Mouse (Mus musculus): Measurements from ENCODE around the gene Snx32. TPM values are rescaled to one million over a fixed set of nuclear protein-coding genes. Genes with fewer than 3 reads are reported as not detected.
"Not testable (repeated sequence)": the region's sequence is repeated elsewhere in the genome, so short reads cannot be mapped to it uniquely, and the experiment has no call there.

Snx32 gene
- polyA plus RNA-seq, 1 experiment from 2014 or later = 30.0 TPM

- no peak for TF ChIP-seq CTCF (IDR thresholded peaks at IDR 0.05)
- no peak for ATAC-seq
- no peaks in the 10 kb centered on the region for H3K27me3 ChIP-seq
- POLR2A ChIA-PET = interaction anchor here (1.1 to 1.3 kb wide), 2 partner anchors 9 to 17 kb away, joined by 3 read pairs; no protein-coding TSS in a partner anchor
- CTCF ChIA-PET = interaction anchor here (1.4 kb wide), 1 partner anchor 29 kb away, joined by 4 read pairs; no protein-coding TSS in a partner anchor
- in situ Hi-C loops (cut with MboI; ENCODE audit: low pct_unique_long_range_greater_than_20kb) = no loop called here
- no peak for DNase-seq (ENCODE audit: low read depth, low spot score)
These were observed 17.7 kb downstream of the Snx32 start for GRCm38 (mm10) chr19:5492641-5493040.

DNA sequence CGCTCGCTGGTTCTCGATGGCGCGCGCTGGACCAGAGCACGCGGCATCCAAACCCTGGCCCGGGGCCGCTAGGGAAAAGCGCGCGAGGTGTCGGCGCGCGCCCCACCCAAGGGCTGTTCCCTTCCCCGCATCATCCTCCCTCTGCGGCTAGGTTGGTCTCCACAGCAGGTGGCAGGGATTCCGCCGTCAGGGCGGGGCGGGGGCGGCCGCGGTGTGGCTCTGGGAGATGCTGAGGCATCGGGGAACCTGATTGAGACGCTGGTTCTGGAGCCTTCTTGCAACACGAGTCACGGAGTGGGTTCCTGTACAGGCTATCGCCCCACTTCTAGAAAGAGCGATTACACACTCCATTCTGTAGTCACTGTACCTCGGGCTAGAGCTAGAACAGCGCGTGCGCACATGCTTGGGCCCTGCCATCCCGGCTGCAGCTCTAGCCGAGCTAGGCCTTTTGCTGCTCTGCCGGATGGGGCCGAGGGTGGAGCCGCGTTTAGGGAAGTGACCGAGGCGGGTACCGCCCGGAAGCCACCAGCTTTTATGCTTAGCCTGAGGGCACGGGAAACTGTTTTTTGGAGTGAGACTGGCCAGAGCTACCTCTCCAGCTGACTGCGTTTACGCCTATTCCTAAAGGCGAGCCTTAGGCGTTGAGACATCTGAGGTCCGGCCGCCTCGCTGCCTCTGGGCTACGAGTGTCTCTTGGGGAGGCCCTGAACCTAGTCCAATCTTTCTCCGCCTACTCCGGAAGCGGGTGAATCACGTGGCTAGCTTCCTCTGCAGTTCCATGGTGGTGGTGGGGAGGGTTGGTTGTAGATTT lies 19.2 kb downstream of the Snx32 start:
- DNase-seq (ENCODE audit: low read depth, low spot score) (no peak), ATAC-seq (peak; percentile 21)
- in situ Hi-C loops (cut with MboI; ENCODE audit: low pct_unique_long_range_greater_than_20kb) = no loop called here
- TF ChIP-seq CTCF (IDR thresholded peaks at IDR 0.05) = no peak
- POLR2A ChIA-PET = interaction anchor here (0.6 to 8.8 kb wide), 6 partner anchors 17 to 376 kb away, joined by 3 to 135 read pairs (median 4); partner anchors contain the start of genes Ccdc85b and Efemp2
- CTCF ChIA-PET = interaction anchor here (0.8 to 12.3 kb wide), 5 partner anchors 8 to 77 kb away, joined by 3 to 143 read pairs (median 3); partner anchors contain the start of genes Ctsw and Fibp
- H3K27me3 ChIP-seq = no peaks in the 10 kb centered on the region

DNA sequence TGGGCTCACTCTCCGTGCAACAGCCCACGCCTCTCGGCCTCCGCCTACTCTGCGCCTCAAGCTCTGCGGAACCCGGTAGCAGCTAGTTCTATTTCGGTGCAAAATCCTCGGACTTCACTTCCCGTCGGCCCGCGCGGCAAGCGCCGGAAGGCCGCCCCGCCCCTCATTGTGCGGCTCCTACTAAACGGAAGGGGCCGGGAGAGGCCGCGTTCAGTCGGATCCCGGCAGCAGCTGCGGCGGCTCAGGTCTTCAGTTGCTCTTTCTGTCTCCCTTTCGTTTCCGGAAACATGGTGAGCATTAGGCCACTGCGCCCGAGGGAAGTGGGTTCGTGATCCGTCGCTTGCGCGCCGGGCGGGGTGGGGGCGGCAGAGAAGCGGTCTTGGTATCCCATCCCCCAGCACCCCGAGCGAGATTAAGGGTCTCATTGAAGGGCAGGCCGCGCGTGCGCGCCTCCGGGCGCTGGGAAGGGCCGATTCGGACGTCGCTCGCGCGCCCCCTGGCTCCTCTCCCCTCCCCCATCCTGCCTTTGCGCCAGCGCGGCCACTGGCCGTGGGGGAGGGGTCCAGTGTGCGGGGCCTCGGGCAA lies 19.9 kb downstream of the Snx32 start, which contains the start of gene Cfl1:
TSS of gene Cfl1 (plus strand) at position 143 of the 585 bp plus-strand sequence.
- ChIA-PET POLR2A (interaction anchor here (0.6 to 8.8 kb wide), 7 partner anchors 16 to 377 kb away, joined by 3 to 135 read pairs (median 4); partner anchors contain the start of genes Ccdc85b and Efemp2), CTCF (interaction anchor here (5.4 to 12.3 kb wide), 3 partner anchors 16 to 58 kb away, joined by 65 to 143 read pairs (median 97); partner anchors contain the start of genes Ctsw, Efemp2 and Fibp)
- in situ Hi-C loops (cut with MboI; ENCODE audit: low pct_unique_long_range_greater_than_20kb) = no loop called here
- DNase-seq (ENCODE audit: low read depth, low spot score) = no peak
- TF ChIP-seq CTCF (IDR thresholded peaks at IDR 0.05) = no peak
- H3K27me3 ChIP-seq = no peaks in the 10 kb centered on the region
- ATAC-seq = peak; percentile 37

GRCm38 (mm10) chr19:5489721-5490120 lies 20.6 kb downstream of the Snx32 start:
- POLR2A ChIA-PET = interaction anchor here (0.6 to 8.8 kb wide), 4 partner anchors 15 to 59 kb away, joined by 3 to 135 read pairs (median 16); partner anchors contain the start of genes Ccdc85b and Efemp2
- ATAC-seq; DNase-seq (ENCODE audit: low read depth, low spot score); H3K27me3 ChIP-seq: not testable (repeated sequence)
- in situ Hi-C loops (cut with MboI; ENCODE audit: low pct_unique_long_range_greater_than_20kb) = loop anchor here (5.0 kb wide), 1 partner anchor 102 kb away; the partner anchor contains the start of gene Sart1
- CTCF ChIA-PET = interaction anchor here (2.1 to 12.3 kb wide), 5 partner anchors 16 to 58 kb away, joined by 8 to 143 read pairs (median 65); partner anchors contain the start of genes Ccdc85b, Ctsw, Efemp2 and Fibp

DNA sequence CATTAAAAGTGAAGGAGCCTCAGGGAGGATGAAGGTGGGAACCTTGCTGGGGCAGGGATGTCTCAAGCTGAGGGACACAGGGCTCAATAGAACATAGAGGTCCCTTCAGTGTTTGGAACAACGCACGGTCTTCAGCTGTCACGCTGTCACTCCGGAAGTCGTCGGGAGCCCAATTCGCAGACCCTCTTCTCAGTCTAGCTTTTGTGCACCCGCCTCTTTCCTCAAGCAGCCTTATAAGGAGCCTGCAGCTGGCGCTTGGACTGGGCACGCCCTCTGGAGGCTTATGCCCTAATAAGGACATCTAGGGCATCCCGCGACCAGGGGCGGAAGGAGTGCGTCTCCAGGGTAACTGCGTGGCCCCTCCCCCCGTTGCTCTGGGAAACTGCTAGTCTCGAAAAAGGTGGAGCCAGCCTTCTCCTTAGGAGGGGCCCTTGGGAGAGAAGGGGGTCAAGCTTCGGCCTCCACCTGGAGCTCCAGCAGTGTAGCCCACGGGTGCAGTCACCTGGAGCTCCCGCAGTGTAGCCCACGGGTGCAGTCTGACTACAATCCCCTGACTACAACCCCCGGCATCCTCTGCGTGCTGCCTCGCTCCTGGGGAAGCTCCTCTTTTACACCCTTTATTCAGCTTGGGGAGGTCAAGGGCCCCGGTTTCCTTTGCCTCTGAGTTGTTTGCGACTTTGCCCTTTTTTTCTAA lies 21.3 kb downstream of the Snx32 start:
- no peaks in the 10 kb centered on the region for H3K27me3 ChIP-seq
- CTCF ChIA-PET = interaction anchor here (1.3 to 12.3 kb wide), 10 partner anchors 15 to 154 kb away, joined by 4 to 143 read pairs (median 9); partner anchors contain the start of genes AI837181, Ap5b1, Catsper1 and Ccdc85b
- POLR2A ChIA-PET = interaction anchor here (0.6 to 8.8 kb wide), 10 partner anchors 15 to 184 kb away, joined by 3 to 135 read pairs (median 12); partner anchors contain the start of genes Ccdc85b, Efemp2, Fibp and Snx32
- DNase-seq (ENCODE audit: low read depth, low spot score) (peak; percentile 82), ATAC-seq (peak; percentile 56)
- TF ChIP-seq CTCF (IDR thresholded peaks at IDR 0.05) = no peak
- in situ Hi-C loops (cut with MboI; ENCODE audit: low pct_unique_long_range_greater_than_20kb) = loop anchor here (5.0 kb wide), 1 partner anchor 102 kb away; the partner anchor contains the start of gene Sart1

GRCm38 (mm10) chr19:5487768-5488550 lies 22.4 kb downstream of the Snx32 start, which contains the start of gene Mus81:
Mus81 (minus strand) TSS chr19:5488402.
- CTCF ChIA-PET = interaction anchor here (1.0 to 12.3 kb wide), 17 partner anchors 9 to 153 kb away, joined by 3 to 143 read pairs (median 7); partner anchors contain the start of genes AI837181, Ap5b1, Catsper1 and Ccdc85b
- peak; percentile 53 for ATAC-seq
- in situ Hi-C loops (cut with MboI; ENCODE audit: low pct_unique_long_range_greater_than_20kb) = loop anchor here (5.0 kb wide), 1 partner anchor 101 kb away; the partner anchor contains the start of gene Sart1
- TF ChIP-seq CTCF (IDR thresholded peaks at IDR 0.05) = no peak
- H3K27me3 ChIP-seq = no peaks in the 10 kb centered on the region
- peak; percentile 82 for DNase-seq (ENCODE audit: low read depth, low spot score)
- POLR2A ChIA-PET = interaction anchor here (0.6 to 8.8 kb wide), 12 partner anchors 8 to 185 kb away, joined by 3 to 135 read pairs (median 8); partner anchors contain the start of genes Ccdc85b, Ctsw, Efemp2 and Fibp

DNA sequence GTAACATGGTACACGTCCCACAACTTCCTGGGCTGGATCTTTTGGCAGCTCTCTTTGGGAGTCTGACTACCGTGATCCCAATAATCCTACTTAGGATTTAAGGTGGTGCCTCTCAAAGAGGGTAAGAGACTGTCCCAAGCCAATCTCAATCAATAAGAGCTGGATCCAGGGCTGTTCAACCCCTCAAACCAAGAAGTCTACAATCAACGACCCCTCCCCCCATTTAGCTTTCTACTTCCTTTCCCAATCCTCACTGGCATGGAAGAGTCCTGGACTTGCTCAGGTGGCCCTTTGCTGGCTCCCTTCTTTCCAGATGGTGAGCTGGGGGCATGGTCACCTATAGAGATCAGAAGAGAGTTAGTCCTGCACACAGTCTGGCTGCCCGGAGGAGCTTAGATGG lies 23.6 kb downstream of the Snx32 start:
- in situ Hi-C loops (cut with MboI; ENCODE audit: low pct_unique_long_range_greater_than_20kb) = loop anchor here (5.0 kb wide), 1 partner anchor 99 kb away; the partner anchor contains the start of gene Sart1
- POLR2A ChIA-PET = interaction anchor here (0.9 to 8.8 kb wide), 7 partner anchors 12 to 61 kb away, joined by 3 to 135 read pairs (median 21); partner anchors contain the start of genes Ccdc85b, Efemp2 and Fibp
- TF ChIP-seq CTCF (IDR thresholded peaks at IDR 0.05) = no peak
- CTCF ChIA-PET = interaction anchor here (0.9 to 12.3 kb wide), 9 partner anchors 13 to 82 kb away, joined by 3 to 143 read pairs (median 9); partner anchors contain the start of genes Ap5b1, Ccdc85b, Ctsw and Efemp2
- no peaks in the 10 kb centered on the region for H3K27me3 ChIP-seq
- ATAC-seq = no peak
- no peak for DNase-seq (ENCODE audit: low read depth, low spot score)

GRCm38 (mm10) chr19:5486286-5486685 lies 24.1 kb downstream of the Snx32 start:
- ChIA-PET CTCF (interaction anchor here (0.9 to 12.3 kb wide), 6 partner anchors 12 to 82 kb away, joined by 3 to 143 read pairs (median 41); partner anchors contain the start of genes Ccdc85b, Ctsw, Efemp2 and Fibp), POLR2A (interaction anchor here (0.9 to 8.8 kb wide), 6 partner anchors 12 to 60 kb away, joined by 3 to 135 read pairs (median 18); partner anchors contain the start of genes Ccdc85b, Efemp2 and Fibp)
- H3K27me3 ChIP-seq = no peaks in the 10 kb centered on the region
- no peak for TF ChIP-seq CTCF (IDR thresholded peaks at IDR 0.05)
- in situ Hi-C loops (cut with MboI; ENCODE audit: low pct_unique_long_range_greater_than_20kb) = loop anchor here (5.0 kb wide), 1 partner anchor 99 kb away; the partner anchor contains the start of gene Sart1
- DNase-seq (ENCODE audit: low read depth, low spot score) (no peak), ATAC-seq (no peak)
